Comparison of ENCODE assay signal across 8 mouse cellular contexts in the genomic region with DNA sequence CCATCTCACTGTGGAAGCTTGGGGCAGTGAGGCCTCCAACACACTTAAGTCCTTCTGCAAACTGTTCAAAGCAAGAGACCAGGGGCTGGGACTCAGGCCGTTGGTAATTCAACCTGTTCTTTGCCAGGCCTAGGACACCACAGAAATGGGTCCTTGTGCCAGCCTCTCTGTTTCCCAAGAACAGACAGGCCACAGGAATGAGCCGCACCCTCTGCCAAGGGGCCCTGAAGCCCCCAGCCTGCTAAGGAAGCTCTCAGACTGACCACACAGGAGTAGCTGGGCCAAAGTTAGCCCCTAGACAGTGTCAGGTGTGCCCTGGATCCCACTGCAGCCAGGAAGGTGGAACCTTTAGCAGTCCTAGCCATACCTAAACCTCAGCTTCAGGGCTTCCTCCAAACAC. TPM values are rescaled to one million over a fixed set of nuclear protein-coding genes. Genes with fewer than 3 reads are reported as not detected.
DNase-seq lines count a peak whose midpoint lies in the region; ATAC-seq and TF ChIP-seq lines count a peak whose summit lies in the region.

No protein-coding gene starts in this region.

- TF ChIP-seq POLR2A in cerebellum, adult 2 months (IDR thresholded peaks at IDR 0.05; ENCODE audit: borderline replicate concordance, insufficient read depth, low read length) = no peak

- ATAC-seq in cerebellum, adult (ENCODE audit: insufficient number of reproducible peaks, low FRiP score, low TSS enrichment) = no peak
- no peak for ATAC-seq in hindbrain, postnatal 0 days
- ATAC-seq in midbrain, embryonic 11.5 days (ENCODE audit: low FRiP score) = no peak
- no peak for ATAC-seq in inflammation-experienced regulatory T-cells, adult 6 months

- no peaks in the 10 kb centered on the region for H3K27me3 ChIP-seq in cerebellum, adult 2 months (ENCODE audit: control insufficient read depth, insufficient read depth, low read length)
- H3K27me3 ChIP-seq in hindbrain, postnatal 0 days (ENCODE audit: insufficient read depth, low read length) = no peaks in the 10 kb centered on the region
- H3K27me3 ChIP-seq in midbrain, embryonic 11.5 days (ENCODE audit: control insufficient read depth, insufficient read depth, low read length) = no peaks in the 10 kb centered on the region; the same call in 1 of the 2 replicates

- no peak for DNase-seq in cerebellum, adult 2 months
- DNase-seq in thymus, postnatal 0 days (ENCODE audit: low spot score) = peak; percentile 13
- no peak for DNase-seq in thymus, postnatal 25 days
- DNase-seq in hindbrain, postnatal 0 days (ENCODE audit: low spot score) = no peak
- DNase-seq in midbrain, embryonic 11.5 days (ENCODE audit: low spot score, missing footprints) = no peak
- no peak for DNase-seq in urinary bladder, postnatal 14 days (ENCODE audit: low spot score)

- no peaks in the 10 kb centered on the region; the same call in 1 of the 2 replicates for H3K36me3 ChIP-seq in hindbrain, postnatal 0 days (ENCODE audit: insufficient read depth, low read length)
- no peaks in the 10 kb centered on the region for H3K36me3 ChIP-seq in midbrain, embryonic 11.5 days (ENCODE audit: control insufficient read depth, insufficient read depth, low read length)

- WGBS in cerebellum, adult 2 months = 6% methylated on average over 2 of the region's 2 CpGs
- 39% methylated on average over 2 of the region's 2 CpGs for WGBS in hindbrain, postnatal 0 days
- WGBS in midbrain, embryonic 11.5 days = 63% methylated on average over 2 of the region's 2 CpGs

- peak overlapping the region; percentile 79 for H3K9ac ChIP-seq in hindbrain, postnatal 0 days (replicated peaks; ENCODE audit: low read length)
- H3K9ac ChIP-seq in midbrain, embryonic 11.5 days (ENCODE audit: low read length) = peak overlapping the region; percentile 75

- H3K4me3 ChIP-seq in cerebellum, adult 2 months (replicated peaks; ENCODE audit: insufficient read depth, low read depth, low read length) = peak overlapping the region; percentile 61
- H3K4me3 ChIP-seq in hindbrain, postnatal 0 days (ENCODE audit: low read length) = peak overlapping the region; percentile 82
- peak overlapping the region; percentile 74 for H3K4me3 ChIP-seq in midbrain, embryonic 11.5 days (ENCODE audit: low read depth, low read length)

- H3K27ac ChIP-seq in cerebellum, adult 2 months (ENCODE audit: insufficient read depth, low read length) = peak overlapping the region; percentile 30
- peak overlapping the region; percentile 97 for H3K27ac ChIP-seq in hindbrain, postnatal 0 days
- no peak overlapping the region for H3K27ac ChIP-seq in midbrain, embryonic 11.5 days (ENCODE audit: low read depth, low read length)

- H3K4me1 ChIP-seq in cerebellum, adult 2 months (ENCODE audit: control insufficient read depth, insufficient read depth, low read length) = peaks cover 51% of the 10 kb centered on the region
- H3K4me1 ChIP-seq in hindbrain, postnatal 0 days (ENCODE audit: insufficient read depth, low read length) = peaks cover 39% of the 10 kb centered on the region
- H3K4me1 ChIP-seq in midbrain, embryonic 11.5 days (ENCODE audit: control insufficient read depth, insufficient read depth, low read length) = peaks cover 16% of the 10 kb centered on the region

- H3K9me3 ChIP-seq in hindbrain, postnatal 0 days (ENCODE audit: low read length) = no peaks in the 10 kb centered on the region
- no peaks in the 10 kb centered on the region for H3K9me3 ChIP-seq in midbrain, embryonic 11.5 days (ENCODE audit: control insufficient read depth, low read length)

- peak overlapping the region; percentile 87 for H3K4me2 ChIP-seq in hindbrain, postnatal 0 days (ENCODE audit: low read depth, low read length)
- peak overlapping the region; percentile 95 for H3K4me2 ChIP-seq in midbrain, embryonic 11.5 days

- TF ChIP-seq CTCF in cerebellum, adult 2 months (IDR thresholded peaks at IDR 0.05; ENCODE audit: borderline replicate concordance, insufficient read depth, low read depth, low read length) = no peak
- no peak for TF ChIP-seq CTCF in hindbrain, postnatal 0 days (IDR thresholded peaks at IDR 0.05; ENCODE audit: low read depth)

RNA-seq across cellular contexts. Expression of gene Mxd4, which starts 1.1 kb away (rescaled TPM):
- polyA plus RNA-seq in cerebellum, adult 2 months (2012; rRNA removed) = 91.6 and 96.5 TPM in 2 replicates
- 45.3 and 50.3 TPM in 2 replicates for polyA plus RNA-seq in thymus, postnatal 0 days (2015; fragmentation: Nextera tagmentation; extraction: Ambion mirVana)
- 73.3 and 99.1 TPM in 2 replicates for total RNA-seq in hindbrain, postnatal 0 days (2014; rRNA removed)
- polyA plus RNA-seq in hindbrain, postnatal 0 days (2015; fragmentation: Nextera tagmentation; extraction: Ambion mirVana) = 22.0 and 23.5 TPM in 2 replicates
- 19.3 and 20.8 TPM in 2 replicates for polyA plus RNA-seq in midbrain, embryonic 11.5 days (2014; fragmentation: Nextera tagmentation; extraction: Ambion mirVana)
- polyA plus RNA-seq in inflammation-experienced regulatory T-cells, adult 6 months (2017; shearing (Covaris generic)) = 100 to 1,000 TPM in 2 of 3 experiments, 10 to 100 TPM in 1; 94.4 to 152 (median 117) TPM

RNA-seq across cellular contexts. Expression of gene Haus3, which starts 17.1 kb away (rescaled TPM):
- 11.0 TPM in 2 replicates for polyA plus RNA-seq in cerebellum, adult 2 months (2012; rRNA removed)
- 67.1 and 68.3 TPM in 2 replicates for polyA plus RNA-seq in thymus, postnatal 0 days (2015; fragmentation: Nextera tagmentation; extraction: Ambion mirVana)
- total RNA-seq in hindbrain, postnatal 0 days (2014; rRNA removed) = 4.1 and 4.2 TPM in 2 replicates
- 12.7 TPM in 2 replicates for polyA plus RNA-seq in hindbrain, postnatal 0 days (2015; fragmentation: Nextera tagmentation; extraction: Ambion mirVana)
- polyA plus RNA-seq in midbrain, embryonic 11.5 days (2014; fragmentation: Nextera tagmentation; extraction: Ambion mirVana) = 47.7 and 48.1 TPM in 2 replicates
- 10 to 100 TPM; 87.3 to 95.6 (median 90.8) TPM for polyA plus RNA-seq in inflammation-experienced regulatory T-cells, adult 6 months (2017; shearing (Covaris generic))

RNA-seq across cellular contexts. Expression of gene Poln, which starts 17.1 kb away (rescaled TPM):
- 0.82 and 1.0 TPM in 2 replicates for polyA plus RNA-seq in cerebellum, adult 2 months (2012; rRNA removed)
- 0.58 and 0.96 TPM in 2 replicates for polyA plus RNA-seq in thymus, postnatal 0 days (2015; fragmentation: Nextera tagmentation; extraction: Ambion mirVana)
- 0.16 TPM in 1 of 2 replicates, not detected in the other for total RNA-seq in hindbrain, postnatal 0 days (2014; rRNA removed)
- 0.68 and 0.69 TPM in 2 replicates for polyA plus RNA-seq in hindbrain, postnatal 0 days (2015; fragmentation: Nextera tagmentation; extraction: Ambion mirVana)
- polyA plus RNA-seq in midbrain, embryonic 11.5 days (2014; fragmentation: Nextera tagmentation; extraction: Ambion mirVana) = 0.40 and 1.5 TPM in 2 replicates
- 1 to 10 TPM in 2 of 3 experiments, under 1 TPM in 1; 0.47 to 5.8 (median 1.5) TPM for polyA plus RNA-seq in inflammation-experienced regulatory T-cells, adult 6 months (2017; shearing (Covaris generic))
